Mouse (Mus musculus) bone marrow, adult 2 months (tissue): ENCODE measurements around the gene Guca1a. TPM values are rescaled to one million over a fixed set of nuclear protein-coding genes. Genes with fewer than 3 reads are reported as not detected.

ENCODE experiments used
- H3K27ac ChIP-seq: fragments of 200-500 bp; 2 replicates; pipeline ENCODE4 v1.5.1; 2012; ENCODE audit warnings: low read depth, mild to moderate bottlenecking, control low read depth, inconsistent platforms, low read length; ENCODE audit not compliant: control insufficient read depth, poor library complexity, insufficient read depth
- H3K4me1 ChIP-seq: fragments of 200-500 bp; 2 replicates; pipeline ENCODE4 v1.6.1; 2011; ENCODE audit warnings: low read length; ENCODE audit not compliant: control insufficient read depth, insufficient read depth
- H3K4me3 ChIP-seq: fragments of 200-500 bp; replicated peaks from 2 replicates; pipeline ENCODE3; 2011; ENCODE audit warnings: mild to moderate bottlenecking, low read depth, low read length, control low read depth; ENCODE audit not compliant: control insufficient read depth
- CTCF ChIP-seq: fragments of 200-500 bp; IDR thresholded peaks from 2 replicates; pipeline ENCODE4 v1.5.1; 2011; ENCODE audit warnings: low read length, control low read depth; ENCODE audit not compliant: control insufficient read depth, insufficient read depth
- POLR2A ChIP-seq: fragments of 200-500 bp; IDR thresholded peaks from 2 replicates; pipeline ENCODE4 v1.6.1; 2011; ENCODE audit warnings: low read depth, mild to moderate bottlenecking, control low read depth, low read length, borderline replicate concordance; ENCODE audit not compliant: control insufficient read depth
- WGBS: fragments of 180-500 bp; shearing (Covaris S2); methylation state at CpG from one replicate; pipeline ENCODE4 v1.1.7; 2018; 5-methylcytosine and 5-hydroxymethylcytosine counted together
- polyA plus RNA-seq: library from polyadenylated mRNA; stranded (reverse); fragments of >200 nt; gene quantifications from 2 replicates; pipeline ENCODE4 v1.2.4, GENCODE M21; 2011; ENCODE audit warnings: low replicate concordance; ENCODE audit not compliant: missing spikeins, insufficient read depth, insufficient read length

The Guca1a gene
- polyA plus RNA-seq, 1 experiment: 1.8 TPM

DNA sequence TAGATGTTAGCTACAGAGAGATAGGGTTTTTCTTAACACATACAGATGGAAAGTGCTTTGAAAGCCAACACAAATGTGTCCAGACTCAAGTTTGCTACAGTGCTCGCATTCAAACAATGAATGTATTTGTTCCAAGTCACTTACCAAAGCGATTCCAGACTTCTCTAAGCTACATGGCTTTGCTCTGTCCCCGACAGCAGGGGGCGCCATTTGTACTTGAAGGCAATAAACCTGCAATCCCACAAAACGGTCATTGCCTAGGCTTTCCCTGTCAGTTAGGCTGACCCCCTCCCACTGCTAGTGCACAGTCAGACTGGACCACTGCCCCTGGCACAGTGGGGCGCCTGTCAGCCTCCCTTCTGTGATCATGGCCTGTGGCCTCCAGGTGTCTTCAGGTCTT lies 40.4 kb downstream of the Guca1a start:
- TF ChIP-seq CTCF: peak; percentile 73
- no peak for TF ChIP-seq POLR2A
- no peak overlapping the region for H3K27ac ChIP-seq
- no peaks in the 10 kb centered on the region for H3K4me1 ChIP-seq
- no peak overlapping the region for H3K4me3 ChIP-seq
- 37% methylated on average over 6 of the region's 6 CpGs for WGBS

- H3K4me3 ChIP-seq: no peak overlapping the region
- TF ChIP-seq CTCF (no peak), POLR2A (no peak)
- no peaks in the 10 kb centered on the region for H3K4me1 ChIP-seq
- WGBS: 86% methylated on average over 3 of the region's 3 CpGs
- H3K27ac ChIP-seq: no peak overlapping the region
Measured at GRCm38 (mm10) chr17:47349721-47350319, 50.6 kb downstream of the Guca1a start.

Other genes with a start within 250 kb of the Guca1a start
- gene Mrps10, start 31.7 kb downstream of the Guca1a start, polyA plus RNA-seq: 18.4 and 31.9 TPM in 2 replicates
- 0.61 and 1.2 TPM in 2 replicates for gene Guca1b, start 15.2 kb downstream of the Guca1a start, polyA plus RNA-seq
- 0.30 and 0.68 TPM in 2 replicates for gene AI661453, start 36.0 kb upstream of the Guca1a start, polyA plus RNA-seq
- gene 1700001C19Rik, start 36.8 kb upstream of the Guca1a start, polyA plus RNA-seq: 1.4 and 1.5 TPM in 2 replicates
- 15.6 and 32.2 TPM in 2 replicates for gene Taf8, start 101.7 kb upstream of the Guca1a start, polyA plus RNA-seq
- gene Ccnd3, start 104.5 kb upstream of the Guca1a start, polyA plus RNA-seq: 356 and 417 TPM in 2 replicates
- gene Bysl, start 210.9 kb upstream of the Guca1a start, polyA plus RNA-seq: 5.8 and 9.5 TPM in 2 replicates
- gene Med20, start 211.0 kb upstream of the Guca1a start, polyA plus RNA-seq: 18.0 and 21.2 TPM in 2 replicates
- gene Gm20517, start 211.0 kb upstream of the Guca1a start, polyA plus RNA-seq: 3.0 and 5.1 TPM in 2 replicates
- gene Usp49, start 230.1 kb upstream of the Guca1a start, polyA plus RNA-seq: 9.3 and 10.3 TPM in 2 replicates